Mouse (Mus musculus) heart, adult 2 months (tissue): ENCODE measurements around the gene Pfkfb4.

Experiments
- CTCF ChIP-seq: fragments of 200-600 bp; IDR thresholded peaks from 2 replicates; pipeline ENCODE4 v1.8.1; 2022; ENCODE audit warnings: antibody characterized with exemption, mild to moderate bottlenecking, moderate library complexity
- EP300 ChIP-seq: fragments of 200-500 bp; IDR thresholded peaks from 2 replicates; pipeline ENCODE4 v1.6.1; 2011; ENCODE audit warnings: low read depth, low read length, control low read depth; ENCODE audit not compliant: insufficient read depth
- POLR2A ChIP-seq: fragments of 200-500 bp; IDR thresholded peaks from 2 replicates; pipeline ENCODE4 v1.6.1; 2011; ENCODE audit warnings: mild to moderate bottlenecking, low read depth, low read length, control low read depth; ENCODE audit not compliant: insufficient read depth

- no peak for TF ChIP-seq CTCF
- no peak for TF ChIP-seq POLR2A
- TF ChIP-seq EP300 = no peak
Measured at GRCm38 (mm10) chr9:109080516-109080915, 88.9 kb downstream of the Pfkfb4 start.
